Mouse (Mus musculus) lung, adult 2 months (tissue): ENCODE results near the gene Gm28308.

ENCODE experiments used
- CTCF ChIP-seq: fragments of 200-500 bp; IDR thresholded peaks from 2 replicates; pipeline ENCODE4 v1.5.1; 2011; ENCODE audit warnings: mild to moderate bottlenecking, low read length, control low read depth; ENCODE audit not compliant: insufficient read depth
- POLR2A ChIP-seq: fragments of 200-500 bp; IDR thresholded peaks from 2 replicates; pipeline ENCODE4 v1.6.1; 2011; ENCODE audit warnings: low read depth, mild to moderate bottlenecking, control low read depth, low read length, borderline replicate concordance; ENCODE audit errors: extremely low read depth

DNA sequence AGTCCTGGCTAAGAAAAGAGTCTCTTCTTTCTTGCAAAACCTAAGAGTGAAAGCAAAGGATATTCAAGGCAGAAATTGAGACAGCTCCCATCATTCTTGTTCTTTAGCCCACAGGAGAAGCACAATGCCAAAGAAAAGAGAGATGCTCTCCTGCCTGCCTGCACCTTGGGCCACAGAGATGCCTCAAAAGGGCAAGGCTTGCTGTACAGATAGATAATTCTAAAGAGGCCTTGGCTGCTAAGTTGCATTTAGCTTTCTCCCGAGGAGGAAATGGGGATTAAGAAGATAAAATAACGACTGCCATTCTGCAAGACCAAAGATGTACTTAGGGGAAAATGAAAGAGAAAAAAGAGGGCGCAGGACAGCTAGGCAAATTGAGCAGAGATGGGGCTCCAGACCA is 33.8 kb upstream of the Gm28308 start:
- no peak for TF ChIP-seq CTCF
- TF ChIP-seq POLR2A, result no peak
